Mouse (Mus musculus): ENCODE measurements around the gene Ube3c. TPM values are rescaled to one million over a fixed set of nuclear protein-coding genes. Genes with fewer than 3 reads are reported as not detected.
"Not testable (repeated sequence)": the region's sequence is repeated elsewhere in the genome, so short reads cannot be mapped to it uniquely, and the experiment has no call there.

The Ube3c gene
- polyA plus RNA-seq, 1 experiment from 2014 or later, result 42.2 TPM

GRCm38 (mm10) chr5:29657590-29658339 lies 88.7 kb downstream of the Ube3c start:
- no peak for ATAC-seq (ENCODE audit: low FRiP score, low TSS enrichment)
- Histone ChIP-seq H3K4me3 (ENCODE audit: low read length) (no peak overlapping the region), H3K9me3 (ENCODE audit: control insufficient read depth, low read length) (no peaks in the 10 kb centered on the region), H3K36me3 (ENCODE audit: control insufficient read depth, insufficient read depth, low read length) (peaks cover 31% of the 10 kb centered on the region), H3K27ac (ENCODE audit: low read depth, low read length) (no peak overlapping the region), H3K9ac (ENCODE audit: low read depth, low read length) (no peak overlapping the region), H3K4me2 (replicated peaks; ENCODE audit: low read depth, low read length) (no peak overlapping the region), H3K4me1 (ENCODE audit: control insufficient read depth, insufficient read depth, low read length) (no peaks in the 10 kb centered on the region), H3K27me3 (ENCODE audit: control insufficient read depth, insufficient read depth, low read length) (no peaks in the 10 kb centered on the region)
- WGBS, result 89% methylated on average over 3 of the region's 3 CpGs

- not testable (repeated sequence) for H3K9me3 ChIP-seq (ENCODE audit: control insufficient read depth, low read length); H3K27me3 ChIP-seq (ENCODE audit: control insufficient read depth, insufficient read depth, low read length); H3K4me2 ChIP-seq (replicated peaks; ENCODE audit: low read depth, low read length); ATAC-seq (ENCODE audit: low FRiP score, low TSS enrichment); H3K4me3 ChIP-seq (ENCODE audit: low read length); H3K4me1 ChIP-seq (ENCODE audit: control insufficient read depth, insufficient read depth, low read length); H3K9ac ChIP-seq (ENCODE audit: low read depth, low read length); H3K27ac ChIP-seq (ENCODE audit: low read depth, low read length)
- H3K36me3 ChIP-seq (ENCODE audit: control insufficient read depth, insufficient read depth, low read length), result peaks cover 52% of the 10 kb centered on the region
- WGBS, result 98% methylated on average over 4 of the region's 4 CpGs
Observed at GRCm38 (mm10) chr5:29661246-29661645, 92.2 kb downstream of the Ube3c start.

GRCm38 (mm10) chr5:29665391-29665790 lies 96.3 kb downstream of the Ube3c start:
- Histone ChIP-seq H3K4me2 (replicated peaks; ENCODE audit: low read depth, low read length) (no peak overlapping the region), H3K9ac (ENCODE audit: low read depth, low read length) (no peak overlapping the region), H3K27ac (ENCODE audit: low read depth, low read length) (no peak overlapping the region), H3K4me1 (ENCODE audit: control insufficient read depth, insufficient read depth, low read length) (no peaks in the 10 kb centered on the region), H3K36me3 (ENCODE audit: control insufficient read depth, insufficient read depth, low read length) (peaks cover 60% of the 10 kb centered on the region), H3K9me3 (ENCODE audit: control insufficient read depth, low read length) (no peaks in the 10 kb centered on the region), H3K4me3 (ENCODE audit: low read length) (no peak overlapping the region), H3K27me3 (ENCODE audit: control insufficient read depth, insufficient read depth, low read length) (no peaks in the 10 kb centered on the region)
- no peak for ATAC-seq (ENCODE audit: low FRiP score, low TSS enrichment)
- 97% methylated on average over 2 of the region's 2 CpGs for WGBS

- no peaks in the 10 kb centered on the region for H3K9me3 ChIP-seq (ENCODE audit: control insufficient read depth, low read length)
- no peaks in the 10 kb centered on the region for H3K27me3 ChIP-seq (ENCODE audit: control insufficient read depth, insufficient read depth, low read length)
- H3K4me3 ChIP-seq (ENCODE audit: low read length), result no peak overlapping the region
- no peak overlapping the region for H3K9ac ChIP-seq (ENCODE audit: low read depth, low read length)
- no peak overlapping the region for H3K27ac ChIP-seq (ENCODE audit: low read depth, low read length)
- no peak for ATAC-seq (ENCODE audit: low FRiP score, low TSS enrichment)
- 75% methylated on average over 4 of the region's 4 CpGs for WGBS
- H3K4me1 ChIP-seq (ENCODE audit: control insufficient read depth, insufficient read depth, low read length), result no peaks in the 10 kb centered on the region
- no peak overlapping the region for H3K4me2 ChIP-seq (replicated peaks; ENCODE audit: low read depth, low read length)
- H3K36me3 ChIP-seq (ENCODE audit: control insufficient read depth, insufficient read depth, low read length), result peaks cover 60% of the 10 kb centered on the region
Observed at GRCm38 (mm10) chr5:29672551-29672950, 103.5 kb downstream of the Ube3c start.

- no peak overlapping the region for H3K27ac ChIP-seq (ENCODE audit: low read depth, low read length)
- no peak overlapping the region for H3K4me2 ChIP-seq (replicated peaks; ENCODE audit: low read depth, low read length)
- no peak overlapping the region for H3K4me3 ChIP-seq (ENCODE audit: low read length)
- H3K4me1 ChIP-seq (ENCODE audit: control insufficient read depth, insufficient read depth, low read length), result no peaks in the 10 kb centered on the region
- WGBS, result 94% methylated on average over 4 of the region's 4 CpGs
- no peaks in the 10 kb centered on the region for H3K9me3 ChIP-seq (ENCODE audit: control insufficient read depth, low read length)
- no peaks in the 10 kb centered on the region for H3K27me3 ChIP-seq (ENCODE audit: control insufficient read depth, insufficient read depth, low read length)
- no peak for ATAC-seq (ENCODE audit: low FRiP score, low TSS enrichment)
- no peak overlapping the region for H3K9ac ChIP-seq (ENCODE audit: low read depth, low read length)
- peaks cover 48% of the 10 kb centered on the region for H3K36me3 ChIP-seq (ENCODE audit: control insufficient read depth, insufficient read depth, low read length)
Observed at GRCm38 (mm10) chr5:29674305-29674704, 105.3 kb downstream of the Ube3c start.

GRCm38 (mm10) chr5:29676445-29676844 lies 107.4 kb downstream of the Ube3c start:
- 96% methylated on average over 3 of the region's 3 CpGs for WGBS
- no peaks in the 10 kb centered on the region for H3K4me1 ChIP-seq (ENCODE audit: control insufficient read depth, insufficient read depth, low read length)
- no peak overlapping the region for H3K27ac ChIP-seq (ENCODE audit: low read depth, low read length)
- no peaks in the 10 kb centered on the region for H3K27me3 ChIP-seq (ENCODE audit: control insufficient read depth, insufficient read depth, low read length)
- H3K36me3 ChIP-seq (ENCODE audit: control insufficient read depth, insufficient read depth, low read length), result peaks cover 28% of the 10 kb centered on the region
- H3K4me3 ChIP-seq (ENCODE audit: low read length), result no peak overlapping the region
- H3K9me3 ChIP-seq (ENCODE audit: control insufficient read depth, low read length), result no peaks in the 10 kb centered on the region
- H3K9ac ChIP-seq (ENCODE audit: low read depth, low read length), result no peak overlapping the region
- H3K4me2 ChIP-seq (replicated peaks; ENCODE audit: low read depth, low read length), result no peak overlapping the region
- ATAC-seq (ENCODE audit: low FRiP score, low TSS enrichment), result no peak

- Histone ChIP-seq H3K4me1 (ENCODE audit: control insufficient read depth, insufficient read depth, low read length) (no peaks in the 10 kb centered on the region), H3K4me3 (ENCODE audit: low read length) (no peak overlapping the region), H3K36me3 (ENCODE audit: control insufficient read depth, insufficient read depth, low read length) (no peaks in the 10 kb centered on the region), H3K27ac (ENCODE audit: low read depth, low read length) (no peak overlapping the region), H3K9me3 (ENCODE audit: control insufficient read depth, low read length) (no peaks in the 10 kb centered on the region), H3K9ac (ENCODE audit: low read depth, low read length) (no peak overlapping the region), H3K27me3 (ENCODE audit: control insufficient read depth, insufficient read depth, low read length) (no peaks in the 10 kb centered on the region), H3K4me2 (replicated peaks; ENCODE audit: low read depth, low read length) (no peak overlapping the region)
- ATAC-seq (ENCODE audit: low FRiP score, low TSS enrichment), result no peak
- WGBS, result 85% methylated on average over 4 of the region's 4 CpGs
Observed at GRCm38 (mm10) chr5:29685085-29685484, 116.0 kb downstream of the Ube3c start.

- Histone ChIP-seq H3K36me3 (ENCODE audit: control insufficient read depth, insufficient read depth, low read length) (no peaks in the 10 kb centered on the region), H3K9ac (ENCODE audit: low read depth, low read length) (no peak overlapping the region), H3K4me2 (replicated peaks; ENCODE audit: low read depth, low read length) (no peak overlapping the region), H3K9me3 (ENCODE audit: control insufficient read depth, low read length) (no peaks in the 10 kb centered on the region), H3K27me3 (ENCODE audit: control insufficient read depth, insufficient read depth, low read length) (no peaks in the 10 kb centered on the region), H3K4me1 (ENCODE audit: control insufficient read depth, insufficient read depth, low read length) (no peaks in the 10 kb centered on the region), H3K4me3 (ENCODE audit: low read length) (no peak overlapping the region), H3K27ac (ENCODE audit: low read depth, low read length) (no peak overlapping the region)
- 56% methylated on average over 3 of the region's 3 CpGs for WGBS
- peak; percentile 78 for ATAC-seq (ENCODE audit: low FRiP score, low TSS enrichment)
Observed at GRCm38 (mm10) chr5:29687671-29688070, 118.6 kb downstream of the Ube3c start.

GRCm38 (mm10) chr5:29688352-29688751 lies 119.3 kb downstream of the Ube3c start:
- Histone ChIP-seq H3K4me1 (ENCODE audit: control insufficient read depth, insufficient read depth, low read length) (no peaks in the 10 kb centered on the region), H3K27me3 (ENCODE audit: control insufficient read depth, insufficient read depth, low read length) (no peaks in the 10 kb centered on the region), H3K36me3 (ENCODE audit: control insufficient read depth, insufficient read depth, low read length) (no peaks in the 10 kb centered on the region), H3K9me3 (ENCODE audit: control insufficient read depth, low read length) (no peaks in the 10 kb centered on the region), H3K27ac (ENCODE audit: low read depth, low read length) (no peak overlapping the region), H3K9ac (ENCODE audit: low read depth, low read length) (no peak overlapping the region), H3K4me3 (ENCODE audit: low read length) (no peak overlapping the region), H3K4me2 (replicated peaks; ENCODE audit: low read depth, low read length) (no peak overlapping the region)
- ATAC-seq (ENCODE audit: low FRiP score, low TSS enrichment), result no peak
- WGBS, result 53% methylated on average over 7 of the region's 7 CpGs

Data from kidney, embryonic 14.5 days (tissue).